Mouse (Mus musculus) liver, embryonic 13.5 days (tissue): ENCODE data around the gene Lrrc4. TPM values are rescaled to one million over a fixed set of nuclear protein-coding genes. Genes with fewer than 3 reads are reported as not detected.

ENCODE experiments used
- ATAC-seq: fragments of 200-750 bp; cut with Nextera tagmentation; 2 replicates; pipeline ENCODE4 v1.8.0; 2017; ENCODE audit warnings: low read depth, mild to moderate bottlenecking, moderate number of reproducible peaks, moderate library complexity
- DNase-seq: peaks from one replicate; pipeline ENCODE4 v3.0.0; 2022
- H3K27ac ChIP-seq: fragments of 300-500 bp; sonication (generic); 2 replicates; pipeline ENCODE4 v1.5.1; 2015; ENCODE audit warnings: moderate library complexity, mild to moderate bottlenecking, inconsistent platforms
- H3K27me3 ChIP-seq: fragments of 300-500 bp; sonication (generic); 2 replicates; pipeline ENCODE4 v1.6.1; 2015; ENCODE audit warnings: mild to moderate bottlenecking, inconsistent platforms
- H3K36me3 ChIP-seq: fragments of 300-500 bp; sonication (generic); 2 replicates; pipeline ENCODE4 v1.6.1; 2015; ENCODE audit warnings: mild to moderate bottlenecking, inconsistent platforms
- H3K4me1 ChIP-seq: fragments of 300-500 bp; sonication (generic); replicated peaks from 2 replicates; pipeline ENCODE4 v1.6.1; 2015; ENCODE audit warnings: inconsistent platforms
- H3K4me2 ChIP-seq: fragments of 300-500 bp; sonication (generic); 2 replicates; pipeline ENCODE4 v1.6.1; 2015; ENCODE audit warnings: inconsistent platforms, mild to moderate bottlenecking, moderate library complexity
- H3K4me3 ChIP-seq: fragments of 300-500 bp; sonication (generic); replicated peaks from 2 replicates; pipeline ENCODE4 v1.5.1; 2015; ENCODE audit warnings: mild to moderate bottlenecking, inconsistent platforms
- H3K9ac ChIP-seq: fragments of 300-500 bp; sonication (generic); 2 replicates; pipeline ENCODE4 v1.6.1; 2015; ENCODE audit warnings: mild to moderate bottlenecking, inconsistent platforms
- H3K9me3 ChIP-seq: fragments of 300-500 bp; sonication (generic); replicated peaks from 2 replicates; pipeline ENCODE4 v1.6.1; 2016; ENCODE audit warnings: inconsistent platforms
- WGBS: fragments of 180-500 bp; shearing (Covaris S2); methylation state at CpG from one replicate; pipeline ENCODE4 v1.1.7; 2015; ENCODE audit not compliant: insufficient replicate concordance; 5-methylcytosine and 5-hydroxymethylcytosine counted together
- polyA plus RNA-seq: library from polyadenylated mRNA; unstranded; fragments of >200 nt; fragmentation: Nextera tagmentation; extraction: Ambion mirVana; gene quantifications from 2 replicates; pipeline ENCODE4 v1.2.1, GENCODE M21; 2015

The Lrrc4 gene
- polyA plus RNA-seq, 1 experiment from 2014 or later: 0.08 TPM

GRCm38 (mm10) chr6:28697214-28697613 is 134.3 kb downstream of the Lrrc4 start:
- WGBS: 78% methylated on average over 3 of the region's 3 CpGs
- Histone ChIP-seq H3K4me2 (no peak overlapping the region), H3K4me3 (no peak overlapping the region), H3K9me3 (no peaks in the 10 kb centered on the region), H3K27me3 (no peaks in the 10 kb centered on the region), H3K9ac (no peak overlapping the region), H3K4me1 (peaks cover 5% of the 10 kb centered on the region; the same call in 1 of the 2 replicates), H3K27ac (no peak overlapping the region), H3K36me3 (peaks cover 21% of the 10 kb centered on the region; the same call in 1 of the 2 replicates)
- ATAC-seq (no peak), DNase-seq (no peak)

- Histone ChIP-seq H3K27ac (no peak overlapping the region), H3K4me3 (no peak overlapping the region), H3K36me3 (peaks cover 10% of the 10 kb centered on the region; the same call in 1 of the 2 replicates), H3K9me3 (no peaks in the 10 kb centered on the region), H3K27me3 (no peaks in the 10 kb centered on the region), H3K4me1 (peaks cover 5% of the 10 kb centered on the region; the same call in 1 of the 2 replicates), H3K4me2 (no peak overlapping the region), H3K9ac (no peak overlapping the region)
- DNase-seq: no peak
- ATAC-seq: no peak
These were observed 138.9 kb downstream of the Lrrc4 start for GRCm38 (mm10) chr6:28692659-28693058.

GRCm38 (mm10) chr6:28687776-28688175 is 143.8 kb downstream of the Lrrc4 start:
- Histone ChIP-seq H3K4me3 (no peak overlapping the region), H3K27me3 (no peaks in the 10 kb centered on the region), H3K9ac (no peak overlapping the region), H3K9me3 (no peaks in the 10 kb centered on the region), H3K4me2 (no peak overlapping the region), H3K36me3 (no peaks in the 10 kb centered on the region), H3K27ac (no peak overlapping the region), H3K4me1 (no peaks in the 10 kb centered on the region)
- no peak for ATAC-seq
- DNase-seq: no peak
- WGBS: 78% methylated on average over 5 of the region's 5 CpGs

- H3K4me2 ChIP-seq: no peak overlapping the region
- H3K4me1 ChIP-seq: 0 out of 2 replicates have a peak, but pooled peaks cover 4% of the 10 kb centered on the region
- no peaks in the 10 kb centered on the region for H3K27me3 ChIP-seq
- ATAC-seq: no peak
- WGBS: 82% methylated on average over 5 of the region's 5 CpGs
- no peak overlapping the region for H3K4me3 ChIP-seq
- no peak overlapping the region for H3K9ac ChIP-seq
- H3K9me3 ChIP-seq: no peaks in the 10 kb centered on the region
- no peak overlapping the region for H3K27ac ChIP-seq
- no peak for DNase-seq
- no peaks in the 10 kb centered on the region for H3K36me3 ChIP-seq
These were observed 145.8 kb downstream of the Lrrc4 start for GRCm38 (mm10) chr6:28685745-28686144.

- DNase-seq (no peak), ATAC-seq (no peak)
- Histone ChIP-seq H3K36me3 (no peaks in the 10 kb centered on the region), H3K27ac (no peak overlapping the region), H3K4me1 (0 out of 2 replicates have a peak, but pooled peaks cover 4% of the 10 kb centered on the region), H3K4me2 (no peak overlapping the region), H3K27me3 (no peaks in the 10 kb centered on the region), H3K4me3 (no peak overlapping the region), H3K9me3 (no peaks in the 10 kb centered on the region), H3K9ac (no peak overlapping the region)
- WGBS: 84% methylated on average over 3 of the region's 3 CpGs
These were observed 146.5 kb downstream of the Lrrc4 start for GRCm38 (mm10) chr6:28685052-28685451.

- DNase-seq (no peak), ATAC-seq (peak; percentile 36; the same call in 1 of the 2 replicates)
- H3K9ac ChIP-seq: no peak overlapping the region
- H3K4me3 ChIP-seq: no peak overlapping the region
- H3K27ac ChIP-seq: no peak overlapping the region
- H3K36me3 ChIP-seq: no peaks in the 10 kb centered on the region
- peaks cover 4% of the 10 kb centered on the region; the same call in 1 of the 2 replicates for H3K4me1 ChIP-seq
- 76% methylated on average over 8 of the region's 8 CpGs for WGBS
- no peaks in the 10 kb centered on the region for H3K9me3 ChIP-seq
- no peaks in the 10 kb centered on the region for H3K27me3 ChIP-seq
- H3K4me2 ChIP-seq: no peak overlapping the region
These were observed 149.8 kb downstream of the Lrrc4 start for GRCm38 (mm10) chr6:28681521-28682457.

GRCm38 (mm10) chr6:28680537-28680936 is 151.0 kb downstream of the Lrrc4 start:
- H3K4me1 ChIP-seq: peaks cover 4% of the 10 kb centered on the region; the same call in 1 of the 2 replicates
- no peak overlapping the region for H3K27ac ChIP-seq
- DNase-seq (no peak), ATAC-seq (no peak)
- WGBS: 85% methylated on average over 4 of the region's 4 CpGs
- H3K4me3 ChIP-seq: no peak overlapping the region
- H3K9ac ChIP-seq: no peak overlapping the region
- no peaks in the 10 kb centered on the region for H3K36me3 ChIP-seq
- no peaks in the 10 kb centered on the region for H3K27me3 ChIP-seq
- no peak overlapping the region for H3K4me2 ChIP-seq
- no peaks in the 10 kb centered on the region for H3K9me3 ChIP-seq

- no peaks in the 10 kb centered on the region for H3K36me3 ChIP-seq
- no peak overlapping the region for H3K27ac ChIP-seq
- H3K4me2 ChIP-seq: no peak overlapping the region
- no peaks in the 10 kb centered on the region for H3K27me3 ChIP-seq
- ATAC-seq (no peak), DNase-seq (no peak)
- no peak overlapping the region for H3K9ac ChIP-seq
- no peak overlapping the region for H3K4me3 ChIP-seq
- 64% methylated on average over 1 of the region's 1 CpGs for WGBS
- H3K9me3 ChIP-seq: no peaks in the 10 kb centered on the region
- peaks cover 4% of the 10 kb centered on the region; the same call in 1 of the 2 replicates for H3K4me1 ChIP-seq
These were observed 152.7 kb downstream of the Lrrc4 start for GRCm38 (mm10) chr6:28678896-28679295.

GRCm38 (mm10) chr6:28674686-28675085 is 156.9 kb downstream of the Lrrc4 start:
- Histone ChIP-seq H3K4me3 (no peak overlapping the region), H3K27me3 (no peaks in the 10 kb centered on the region), H3K27ac (no peak overlapping the region), H3K9ac (no peak overlapping the region), H3K4me2 (no peak overlapping the region), H3K36me3 (no peaks in the 10 kb centered on the region), H3K9me3 (no peaks in the 10 kb centered on the region), H3K4me1 (no peaks in the 10 kb centered on the region; the same call in 1 of the 2 replicates)
- ATAC-seq (no peak), DNase-seq (no peak)
- WGBS: 86% methylated on average over 1 of the region's 1 CpGs

GRCm38 (mm10) chr6:28672388-28672787 is 159.2 kb downstream of the Lrrc4 start:
- no peaks in the 10 kb centered on the region for H3K36me3 ChIP-seq
- ATAC-seq: no peak
- 88% methylated on average over 1 of the region's 1 CpGs for WGBS
- H3K27ac ChIP-seq: no peak overlapping the region
- no peaks in the 10 kb centered on the region for H3K9me3 ChIP-seq
- no peak overlapping the region for H3K4me3 ChIP-seq
- no peak overlapping the region for H3K4me2 ChIP-seq
- H3K27me3 ChIP-seq: no peaks in the 10 kb centered on the region
- DNase-seq: no peak
- H3K9ac ChIP-seq: no peak overlapping the region
- no peaks in the 10 kb centered on the region for H3K4me1 ChIP-seq

- 87% methylated on average over 5 of the region's 5 CpGs for WGBS
- H3K27ac ChIP-seq: no peak overlapping the region
- no peaks in the 10 kb centered on the region for H3K36me3 ChIP-seq
- H3K27me3 ChIP-seq: no peaks in the 10 kb centered on the region
- DNase-seq: no peak
- no peak overlapping the region for H3K4me3 ChIP-seq
- H3K9ac ChIP-seq: no peak overlapping the region
- ATAC-seq: no peak
- H3K4me1 ChIP-seq: no peaks in the 10 kb centered on the region
- no peak overlapping the region for H3K4me2 ChIP-seq
- H3K9me3 ChIP-seq: no peaks in the 10 kb centered on the region
These were observed 162.3 kb downstream of the Lrrc4 start for GRCm38 (mm10) chr6:28669251-28669650.

GRCm38 (mm10) chr6:28667586-28667985 is 164.0 kb downstream of the Lrrc4 start:
- H3K4me2 ChIP-seq: no peak overlapping the region
- H3K27me3 ChIP-seq: no peaks in the 10 kb centered on the region
- no peaks in the 10 kb centered on the region for H3K4me1 ChIP-seq
- H3K4me3 ChIP-seq: no peak overlapping the region
- no peaks in the 10 kb centered on the region for H3K9me3 ChIP-seq
- ATAC-seq: no peak
- WGBS: 83% methylated on average over 1 of the region's 1 CpGs
- no peak overlapping the region for H3K27ac ChIP-seq
- H3K36me3 ChIP-seq: no peaks in the 10 kb centered on the region
- no peak for DNase-seq
- no peak overlapping the region for H3K9ac ChIP-seq
